Mouse (Mus musculus) cerebellum, adult 2 months (tissue): ENCODE results near the gene Cdkn2d. TPM values are rescaled to one million over a fixed set of nuclear protein-coding genes. Genes with fewer than 3 reads are reported as not detected.

Source experiments
- DNase-seq, 2 experiments: peaks; one replicate each; pipeline ENCODE4 v3.0.0; 2021
- H3K27ac ChIP-seq: fragments of 200-500 bp; 2 replicates; pipeline ENCODE4 v1.5.1; 2012; ENCODE audit warnings: low read length, control low read depth, inconsistent platforms; ENCODE audit not compliant: insufficient read depth
- H3K27me3 ChIP-seq: fragments of 200-500 bp; 2 replicates; pipeline ENCODE4 v1.6.1; 2012; ENCODE audit warnings: inconsistent platforms, mild to moderate bottlenecking, low read length, moderate library complexity; ENCODE audit not compliant: control insufficient read depth, insufficient read depth
- H3K4me1 ChIP-seq: fragments of 200-500 bp; 2 replicates; pipeline ENCODE4 v1.6.1; 2011; ENCODE audit warnings: low read length; ENCODE audit not compliant: control insufficient read depth, insufficient read depth
- H3K4me3 ChIP-seq: fragments of 200-500 bp; replicated peaks from 2 replicates; pipeline ENCODE3; 2011; ENCODE audit warnings: mild to moderate bottlenecking, low read depth, low read length, control low read depth; ENCODE audit not compliant: insufficient read depth
- CTCF ChIP-seq: fragments of 200-500 bp; IDR thresholded peaks from 2 replicates; pipeline ENCODE4 v1.5.1; 2011; ENCODE audit warnings: low read depth, mild to moderate bottlenecking, control low read depth, low read length, moderate library complexity, borderline replicate concordance; ENCODE audit not compliant: insufficient read depth
- POLR2A ChIP-seq: fragments of 200-500 bp; IDR thresholded peaks from 2 replicates; pipeline ENCODE4 v1.6.1; 2011; ENCODE audit warnings: low read length, control low read depth, borderline replicate concordance; ENCODE audit not compliant: insufficient read depth
- WGBS: fragments of 180-500 bp; shearing (Covaris S2); methylation state at CpG from one replicate; pipeline ENCODE4 v1.1.7; 2018; 5-methylcytosine and 5-hydroxymethylcytosine counted together
- polyA plus RNA-seq: library from polyadenylated mRNA; depleted of rRNA; stranded (reverse); fragments of >200 nt; gene quantifications from 2 replicates; pipeline ENCODE4 v1.2.3, GENCODE M21; 2012; rRNA removed

Gene Cdkn2d
- 76.6 and 88.6 TPM in 2 replicates for polyA plus RNA-seq

DNA sequence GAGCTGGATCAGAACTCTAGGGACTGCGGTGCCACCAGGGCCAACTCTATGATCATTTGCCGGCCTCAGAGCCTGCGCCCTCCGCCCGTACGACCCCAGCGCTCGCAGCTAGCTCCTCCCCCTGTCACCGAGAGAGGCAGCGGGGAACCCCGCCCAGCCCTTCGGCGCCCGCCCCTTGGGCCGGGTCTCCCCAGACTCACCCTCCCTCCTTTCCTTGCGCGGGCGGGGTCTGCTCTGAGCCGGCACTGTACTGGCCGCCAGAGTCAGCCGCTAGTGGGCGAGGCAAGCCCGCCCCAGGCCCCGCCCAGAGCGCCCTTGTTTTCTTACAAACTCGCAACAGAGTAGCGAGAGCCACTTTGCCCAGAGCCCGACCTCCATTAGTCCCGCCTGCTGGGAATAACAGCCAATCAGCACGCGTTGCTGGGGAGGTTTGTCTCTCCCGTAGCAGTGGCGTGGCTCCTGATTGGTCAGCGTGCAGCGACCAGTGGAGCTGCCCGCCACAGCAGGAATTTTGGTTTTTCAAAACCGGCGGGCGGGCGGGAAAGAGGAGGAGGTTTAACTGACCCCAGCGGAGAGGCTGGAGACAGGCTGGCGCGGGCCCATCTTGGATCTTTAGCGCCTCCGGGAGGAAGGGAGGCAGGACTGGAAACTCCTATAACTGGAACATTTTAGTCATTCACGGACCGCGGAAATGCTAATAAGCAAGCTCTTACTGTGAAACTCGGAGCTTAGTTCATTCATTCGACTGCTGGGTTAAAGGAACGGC is at the start of gene Cdkn2d:
Gene Cdkn2d, minus strand, starts transcription at position 386 of the 766 bp plus-strand sequence.
- Histone ChIP-seq H3K27me3 (no peaks in the 10 kb centered on the region), H3K27ac (peak within 1 kb of the TSS; percentile 82), H3K4me3 (peak within 1 kb of the TSS; percentile 85), H3K4me1 (peaks cover 14% of the 10 kb centered on the region)
- peak; percentile 100 for DNase-seq
- under 1% methylated on average over 49 of the region's 51 CpGs for WGBS
- TF ChIP-seq POLR2A (peak; percentile 58; the same call in 1 of the 2 replicates), CTCF (no peak)

DNA sequence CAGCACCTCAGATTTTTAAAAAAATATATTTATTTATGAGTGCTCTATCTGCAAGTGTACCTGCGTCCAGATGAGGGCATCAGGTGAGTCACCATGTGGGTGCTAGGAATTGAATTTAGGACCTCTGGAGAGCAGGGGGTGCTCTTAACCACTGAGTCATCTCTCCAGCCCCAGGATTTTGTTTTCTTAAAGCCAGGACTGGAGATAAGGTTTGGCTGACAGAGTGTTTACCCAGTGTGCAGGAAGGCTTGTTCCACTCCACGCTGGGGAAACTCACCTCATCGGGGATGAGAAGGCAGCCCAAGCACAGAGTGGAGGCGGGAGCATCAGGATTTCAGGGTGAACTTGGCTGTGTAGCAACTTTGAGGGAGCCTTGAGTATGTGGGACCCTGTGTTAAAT is 49.2 kb upstream of the Cdkn2d start:
- H3K27ac ChIP-seq, result no peak overlapping the region
- TF ChIP-seq POLR2A, result no peak
- no peak for TF ChIP-seq CTCF
- no peak overlapping the region for H3K4me3 ChIP-seq
- H3K4me1 ChIP-seq, result no peaks in the 10 kb centered on the region
- 90% methylated on average over 4 of the region's 4 CpGs for WGBS
- DNase-seq, result no peak
- H3K27me3 ChIP-seq, result no peaks in the 10 kb centered on the region

DNA sequence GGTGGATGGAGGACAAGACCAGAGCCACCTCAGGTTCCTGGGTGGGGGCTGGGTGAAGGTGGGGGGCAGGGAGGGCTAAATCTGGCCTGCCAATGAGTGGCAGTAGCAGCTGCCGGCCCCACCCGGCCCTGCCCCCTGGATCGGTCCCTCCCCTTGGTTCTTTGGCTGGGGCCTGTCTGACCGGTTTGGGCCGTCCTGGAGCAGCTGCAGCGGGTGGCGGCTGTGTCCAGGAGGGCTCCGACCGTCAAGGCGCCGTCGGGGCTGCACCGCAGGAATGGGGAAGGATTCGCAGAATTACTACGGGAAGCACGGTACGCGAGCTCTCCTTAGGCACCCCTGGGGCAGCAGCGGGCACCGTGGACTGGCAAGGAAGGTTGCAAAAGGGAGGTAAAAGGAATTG is 46.4 kb upstream of the Cdkn2d start:
- TF ChIP-seq CTCF (no peak), POLR2A (no peak)
- H3K27ac ChIP-seq, result no peak overlapping the region
- H3K27me3 ChIP-seq, result no peaks in the 10 kb centered on the region
- H3K4me3 ChIP-seq, result no peak overlapping the region
- H3K4me1 ChIP-seq, result no peaks in the 10 kb centered on the region; the same call in 1 of the 2 replicates
- WGBS, result 46% methylated on average over 20 of the region's 20 CpGs
- DNase-seq, result no peak

DNA sequence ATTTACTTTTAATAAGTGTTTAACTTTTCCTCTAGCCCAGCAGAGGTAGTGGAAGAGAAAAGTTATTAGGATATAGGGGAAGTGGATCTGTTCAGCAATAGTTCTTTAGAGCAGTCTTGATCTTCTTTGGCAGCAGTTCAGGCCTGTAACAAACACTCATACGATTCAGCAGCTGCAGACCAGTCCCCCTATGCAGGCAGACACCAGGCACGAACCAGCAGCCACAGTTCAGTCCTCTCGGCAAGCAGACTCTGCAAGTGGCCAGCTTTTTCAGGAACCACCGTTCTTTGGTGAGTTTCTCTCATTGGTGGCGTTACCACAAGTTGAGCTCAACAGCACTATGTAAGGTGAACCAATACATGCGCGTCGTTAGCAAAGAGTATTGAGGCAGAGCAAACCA is 45.3 kb upstream of the Cdkn2d start:
- H3K4me3 ChIP-seq, result no peak overlapping the region
- TF ChIP-seq POLR2A (no peak), CTCF (no peak)
- WGBS, result 74% methylated on average over 8 of the region's 8 CpGs
- no peak overlapping the region for H3K27ac ChIP-seq
- no peaks in the 10 kb centered on the region for H3K27me3 ChIP-seq
- DNase-seq, result no peak
- H3K4me1 ChIP-seq, result no peaks in the 10 kb centered on the region; the same call in 1 of the 2 replicates

DNA sequence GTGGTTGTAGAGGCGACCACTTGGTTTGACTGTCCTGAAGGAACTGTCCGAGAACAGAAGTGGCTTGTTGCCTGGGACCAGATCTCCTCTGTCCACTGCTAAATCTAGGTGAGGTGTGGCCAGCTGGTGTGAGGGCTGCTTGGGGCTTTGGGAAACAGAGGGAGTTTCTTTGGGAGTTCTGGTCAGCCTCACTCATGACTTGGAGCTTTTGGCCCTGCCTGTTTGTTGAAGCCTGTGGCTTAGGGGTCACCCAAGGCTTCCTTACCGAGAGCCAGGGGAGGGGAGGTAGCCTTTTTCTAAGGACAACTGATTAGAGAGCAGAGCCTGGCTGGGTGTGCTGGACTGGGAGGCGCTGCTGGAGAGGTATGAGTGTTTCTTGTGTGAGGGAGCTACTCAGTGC is 44.2 kb upstream of the Cdkn2d start:
- Histone ChIP-seq H3K27me3 (no peaks in the 10 kb centered on the region), H3K27ac (no peak overlapping the region), H3K4me3 (no peak overlapping the region), H3K4me1 (no peaks in the 10 kb centered on the region; the same call in 1 of the 2 replicates)
- TF ChIP-seq POLR2A, result no peak
- TF ChIP-seq CTCF, result no peak
- DNase-seq, result no peak
- 90% methylated on average over 4 of the region's 4 CpGs for WGBS

DNA sequence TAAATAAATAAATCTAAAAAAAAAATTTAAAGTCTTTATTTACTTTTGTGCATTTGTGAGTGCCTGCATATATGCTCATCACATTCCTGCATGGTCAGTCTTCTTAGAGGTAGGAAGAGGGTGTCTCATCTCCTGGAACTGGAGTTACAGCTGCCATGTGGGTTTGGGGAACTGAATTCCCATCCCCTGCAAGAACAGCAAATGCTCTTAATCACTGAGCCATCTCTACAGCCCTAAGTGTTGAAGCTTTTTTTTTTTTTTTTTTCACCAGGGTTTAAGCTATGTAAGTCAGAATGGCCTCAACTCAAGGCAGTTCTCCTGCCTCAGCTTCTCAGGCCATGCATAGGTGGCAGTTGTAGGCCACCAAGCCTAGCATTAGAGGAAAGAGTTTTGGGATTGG is 43.5 kb upstream of the Cdkn2d start:
- Histone ChIP-seq H3K27me3 (no peaks in the 10 kb centered on the region), H3K27ac (no peak overlapping the region), H3K4me3 (no peak overlapping the region), H3K4me1 (no peaks in the 10 kb centered on the region; the same call in 1 of the 2 replicates)
- DNase-seq, result no peak
- TF ChIP-seq CTCF (no peak), POLR2A (no peak)

DNA sequence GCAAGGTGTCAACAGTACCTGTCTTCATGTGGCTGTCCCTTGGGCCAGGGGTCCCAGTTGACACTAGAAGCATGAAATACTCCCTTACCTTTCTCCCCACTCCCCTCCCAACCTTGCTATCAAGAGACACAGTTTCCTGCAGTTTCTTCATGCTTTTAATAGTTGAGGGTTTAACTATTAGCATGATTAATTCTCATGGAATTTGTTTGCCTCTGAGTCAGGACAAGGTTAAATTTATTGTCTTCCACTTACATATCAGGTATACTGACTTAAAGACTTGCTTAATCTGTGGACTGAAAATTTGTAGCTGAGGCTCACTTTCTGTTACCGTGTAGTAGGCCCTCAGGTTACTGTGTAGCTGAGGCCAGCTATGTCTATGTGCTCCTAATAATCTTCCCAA is 42.3 kb upstream of the Cdkn2d start:
- no peak overlapping the region for H3K27ac ChIP-seq
- TF ChIP-seq POLR2A, result no peak
- no peak for TF ChIP-seq CTCF
- no peaks in the 10 kb centered on the region; the same call in 1 of the 2 replicates for H3K4me1 ChIP-seq
- DNase-seq, result no peak
- WGBS, result 98% methylated on average over 1 of the region's 1 CpGs
- H3K27me3 ChIP-seq, result no peaks in the 10 kb centered on the region
- H3K4me3 ChIP-seq, result no peak overlapping the region

DNA sequence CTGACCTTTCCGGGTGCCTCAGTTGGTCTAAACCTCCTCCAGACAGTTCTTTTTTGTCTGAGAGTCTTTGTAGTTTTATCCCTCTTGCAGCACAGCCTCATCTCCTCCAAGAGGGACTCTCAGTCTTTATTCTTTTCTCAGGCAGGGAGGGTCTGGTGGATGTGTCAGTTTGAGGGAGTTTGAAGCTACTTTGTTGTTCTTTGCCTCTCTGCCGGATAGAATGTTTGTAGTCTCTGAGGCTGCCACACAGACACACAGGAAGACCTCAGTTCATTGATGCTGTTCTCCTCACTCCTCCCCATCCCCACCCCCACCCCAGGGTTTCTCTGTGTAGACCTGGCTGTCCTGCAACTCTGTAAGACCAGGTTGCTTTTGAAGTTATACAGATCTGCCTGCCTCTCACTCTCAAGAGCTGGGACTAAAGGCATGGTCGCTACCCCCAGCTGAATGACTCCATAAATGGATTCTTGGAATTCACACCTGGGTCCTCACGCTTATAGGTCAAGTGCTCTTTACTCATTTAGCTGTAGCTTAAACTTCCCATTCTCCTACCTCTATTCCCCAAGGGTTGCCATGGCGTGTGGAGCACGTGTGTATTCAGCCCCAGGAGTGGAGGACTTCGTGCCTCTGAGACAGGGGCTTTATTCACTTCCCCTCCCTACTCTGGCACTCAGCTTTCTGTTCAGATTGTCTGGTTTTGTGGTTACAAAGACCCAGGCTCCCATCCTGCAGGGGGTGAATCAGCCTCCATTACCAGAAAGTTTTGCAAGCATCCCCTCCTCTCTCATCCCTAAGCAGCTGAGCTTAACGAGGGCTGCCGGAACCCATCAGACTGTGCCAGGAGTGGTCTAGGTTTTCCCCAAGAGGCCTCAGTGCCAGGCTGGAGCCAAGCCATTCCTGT is 41.2 kb upstream of the Cdkn2d start:
- no peak for TF ChIP-seq CTCF
- no peak for TF ChIP-seq POLR2A
- H3K4me3 ChIP-seq, result no peak overlapping the region
- H3K27me3 ChIP-seq, result no peaks in the 10 kb centered on the region
- 38% methylated on average over 9 of the region's 9 CpGs for WGBS
- no peak overlapping the region for H3K27ac ChIP-seq
- no peak for DNase-seq
- H3K4me1 ChIP-seq, result no peaks in the 10 kb centered on the region; the same call in 1 of the 2 replicates
